Mouse (Mus musculus) regulatory T cell (primary cell): Measurements from ENCODE around the gene Opcml.

Source experiments
- in situ Hi-C: fragments of 300-600 bp; cut with MboI, MseI; formaldehyde crosslinking; loops from one replicate; pipeline ENCODE4 v1.15.1; 2025; ENCODE audit warnings: high pct_unique_total_duplicates

The Opcml gene

GRCm38 (mm10) chr9:28737955-28738354 lies 947.4 kb downstream of the Opcml start:
- in situ Hi-C loops = no loop called here

GRCm38 (mm10) chr9:28738451-28738860 lies 947.9 kb downstream of the Opcml start:
- in situ Hi-C loops = no loop called here

DNA sequence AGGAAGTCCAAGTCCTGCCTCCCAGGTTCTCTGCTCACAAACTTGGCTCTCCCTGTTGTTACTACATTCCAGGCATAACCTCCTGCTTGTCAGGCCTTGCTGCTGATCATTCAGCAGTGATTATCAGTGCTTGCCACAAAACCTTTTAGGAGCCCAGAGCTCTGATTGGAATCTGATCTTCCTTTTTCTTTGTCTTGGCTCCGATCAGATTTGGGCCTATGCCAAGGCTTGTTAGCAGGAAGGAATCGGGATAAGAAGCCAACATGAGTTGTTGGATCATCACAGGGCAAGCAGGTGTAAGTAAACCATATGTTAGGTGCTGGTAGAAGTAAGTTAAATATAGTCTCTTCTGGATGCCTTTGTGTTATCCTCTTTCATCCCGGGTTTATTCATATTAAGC lies 954.2 kb downstream of the Opcml start:
- in situ Hi-C loops = no loop called here

- in situ Hi-C loops = no loop called here
These were observed 958.3 kb downstream of the Opcml start for GRCm38 (mm10) chr9:28748902-28749301.

DNA sequence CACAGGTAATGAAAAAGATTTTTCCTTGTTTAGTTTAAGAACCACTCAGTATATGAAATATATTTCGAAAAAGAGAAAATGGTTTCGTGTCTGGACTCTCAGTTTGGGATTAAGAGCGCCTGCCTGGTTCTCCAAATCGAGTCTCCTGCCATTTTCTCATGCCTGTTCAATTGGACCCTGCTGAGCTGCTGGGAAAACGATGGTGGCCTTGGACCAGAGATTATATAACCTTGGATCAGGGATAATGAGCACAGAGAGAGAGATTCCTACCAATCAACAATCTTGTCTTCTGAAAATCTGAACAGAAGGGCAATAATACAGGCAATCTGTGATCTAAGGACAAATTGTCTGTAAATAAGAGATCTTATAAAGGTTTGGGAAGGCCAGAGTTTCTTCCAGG lies 962.3 kb downstream of the Opcml start:
- in situ Hi-C loops = no loop called here

- in situ Hi-C loops = no loop called here
These were observed 966.4 kb downstream of the Opcml start for GRCm38 (mm10) chr9:28756841-28757451.

- in situ Hi-C loops = no loop called here
These were observed 970.9 kb downstream of the Opcml start for GRCm38 (mm10) chr9:28761460-28761859.

DNA sequence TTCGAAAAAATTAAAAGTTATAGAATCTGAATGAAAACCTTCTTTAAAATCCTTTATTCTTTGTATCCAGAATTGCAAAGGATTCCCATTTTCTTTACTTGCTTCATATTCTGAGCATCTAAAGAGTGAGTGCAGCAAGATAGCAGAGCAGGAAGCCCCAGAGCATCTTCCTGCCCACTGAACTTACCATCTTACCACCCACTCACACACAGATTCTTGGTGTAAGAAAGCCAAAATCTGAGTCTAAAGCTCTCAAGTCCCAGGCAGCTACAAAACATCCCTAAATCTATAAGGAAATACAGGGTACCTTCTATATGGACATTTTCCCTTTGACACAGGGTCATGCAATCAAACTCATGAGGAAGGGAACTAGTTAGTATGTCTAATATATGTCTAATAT lies 973.6 kb downstream of the Opcml start:
- in situ Hi-C loops = no loop called here

- in situ Hi-C loops = no loop called here
These were observed 986.2 kb downstream of the Opcml start for GRCm38 (mm10) chr9:28776517-28777503.

- in situ Hi-C loops = no loop called here
These were observed 993.3 kb downstream of the Opcml start for GRCm38 (mm10) chr9:28783834-28784233.

DNA sequence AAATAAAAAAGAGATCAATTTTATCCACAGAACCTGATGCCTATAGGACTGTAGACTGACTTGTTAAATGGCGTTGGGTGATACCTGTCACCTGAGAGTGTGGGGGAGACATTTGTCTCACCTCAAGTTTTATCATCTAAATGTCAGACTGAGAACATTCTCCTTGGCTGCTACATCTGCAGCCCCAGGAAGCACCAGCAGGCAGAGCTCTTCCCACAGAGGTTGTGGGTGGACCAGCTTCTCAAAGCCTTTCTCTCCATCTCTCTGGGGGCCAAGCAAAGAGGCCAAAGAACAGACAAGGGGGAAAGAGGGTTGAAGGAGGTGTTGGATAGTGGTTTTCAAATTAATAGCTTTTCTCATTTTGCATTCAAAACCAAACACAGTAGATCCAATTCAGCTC lies 998.9 kb downstream of the Opcml start:
- in situ Hi-C loops = no loop called here

- in situ Hi-C loops = no loop called here
These were observed 1009.5 kb downstream of the Opcml start for GRCm38 (mm10) chr9:28800100-28800499.

DNA sequence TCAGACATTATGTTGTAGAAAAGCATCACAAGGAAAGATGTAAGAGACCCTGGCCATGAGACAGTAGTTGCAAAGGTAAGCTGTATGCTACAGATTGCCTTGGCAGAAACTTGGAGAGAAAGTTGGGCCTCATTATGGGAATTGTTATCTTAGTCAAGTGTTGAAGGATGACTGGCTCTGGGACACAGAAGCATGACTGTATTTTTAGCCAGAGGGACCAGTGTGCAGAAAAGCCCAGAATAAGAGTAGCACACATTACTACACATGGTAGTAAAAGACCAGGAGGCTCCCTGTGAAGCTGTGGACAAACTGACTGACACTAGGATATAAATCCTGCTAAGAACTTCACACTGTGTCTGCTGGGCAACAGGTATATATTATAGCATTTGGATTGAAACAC lies 1016.1 kb downstream of the Opcml start:
- in situ Hi-C loops = no loop called here

GRCm38 (mm10) chr9:28822060-28822459 lies 1031.5 kb downstream of the Opcml start:
- in situ Hi-C loops = no loop called here

GRCm38 (mm10) chr9:28822466-28822865 lies 1031.9 kb downstream of the Opcml start:
- in situ Hi-C loops = no loop called here

DNA sequence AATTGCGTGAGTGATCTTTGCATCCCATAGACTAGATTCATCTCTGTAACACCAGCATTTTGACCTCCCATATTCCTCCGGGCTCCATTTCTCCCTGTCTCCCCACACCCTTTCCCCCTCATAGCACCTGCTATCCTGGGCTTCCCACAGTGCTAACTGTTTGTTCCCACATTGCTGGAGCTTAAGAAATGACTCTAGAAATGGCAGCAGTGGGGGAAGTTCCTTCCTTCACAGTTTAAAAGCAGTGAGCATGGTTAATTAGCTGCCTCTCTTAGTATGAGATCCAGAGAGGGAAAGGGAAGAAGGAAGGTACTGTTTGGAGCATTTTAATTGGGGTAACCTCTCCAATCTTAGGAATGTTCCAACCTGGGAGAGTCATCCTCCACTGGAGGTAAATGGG lies 1035.2 kb downstream of the Opcml start:
- in situ Hi-C loops = no loop called here

GRCm38 (mm10) chr9:28845961-28846570 lies 1055.5 kb downstream of the Opcml start:
- in situ Hi-C loops = no loop called here

DNA sequence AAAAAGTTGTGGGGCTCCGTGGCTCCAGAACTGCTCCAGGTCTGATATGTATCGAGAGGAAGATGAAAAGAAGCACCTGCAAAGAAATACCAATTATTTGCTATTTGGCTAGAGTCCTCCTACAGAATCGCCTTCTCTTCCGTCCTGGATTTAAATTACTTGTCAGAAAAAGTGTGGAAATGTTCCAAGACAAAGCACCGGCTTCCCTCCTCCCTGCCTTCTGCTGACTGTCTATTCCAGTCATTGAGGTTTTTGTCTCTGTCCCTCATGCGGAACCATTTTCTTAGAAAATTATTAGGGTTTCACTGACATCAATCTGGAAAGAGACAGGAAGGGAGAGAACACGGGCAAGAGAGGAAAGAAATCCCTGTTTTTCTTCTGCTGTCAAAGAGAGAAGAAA lies 1065.3 kb downstream of the Opcml start:
- in situ Hi-C loops = no loop called here

GRCm38 (mm10) chr9:28861983-28862382 lies 1071.4 kb downstream of the Opcml start:
- in situ Hi-C loops = no loop called here

GRCm38 (mm10) chr9:28867256-28867655 lies 1076.7 kb downstream of the Opcml start:
- in situ Hi-C loops = no loop called here

- in situ Hi-C loops = no loop called here
These were observed 1079.9 kb downstream of the Opcml start for GRCm38 (mm10) chr9:28870478-28870877.

GRCm38 (mm10) chr9:28882566-28882965 lies 1092.0 kb downstream of the Opcml start:
- in situ Hi-C loops = no loop called here

- in situ Hi-C loops = no loop called here
These were observed 1101.0 kb downstream of the Opcml start for GRCm38 (mm10) chr9:28891611-28892010.
